Mouse (Mus musculus) heart, embryonic 11.5 days (tissue): ENCODE data around the gene Depdc1b. TPM values are rescaled to one million over a fixed set of nuclear protein-coding genes. Genes with fewer than 3 reads are reported as not detected.

ENCODE experiments used
- ATAC-seq: fragments of 200-750 bp; cut with Nextera tagmentation; replicated peaks from 2 replicates; pipeline ENCODE4 v1.8.0; 2017; ENCODE audit warnings: moderate library complexity; ENCODE audit not compliant: insufficient number of reproducible peaks, low FRiP score, low TSS enrichment
- H3K27ac ChIP-seq: fragments of 300-500 bp; sonication (generic); 2 replicates; pipeline ENCODE4 v1.5.1; 2014; ENCODE audit warnings: mild to moderate bottlenecking, low read depth, low read length
- H3K27me3 ChIP-seq: fragments of 300-500 bp; sonication (generic); 2 replicates; pipeline ENCODE4 v1.6.1; 2014; ENCODE audit warnings: mild to moderate bottlenecking, low read length, mixed read lengths; ENCODE audit not compliant: control insufficient read depth, insufficient read depth
- H3K36me3 ChIP-seq: fragments of 300-500 bp; sonication (generic); 2 replicates; pipeline ENCODE4 v1.6.1; 2014; ENCODE audit warnings: mild to moderate bottlenecking, low read length, moderate library complexity, mixed read lengths; ENCODE audit not compliant: control insufficient read depth, insufficient read depth
- H3K4me1 ChIP-seq: fragments of 300-500 bp; sonication (generic); 2 replicates; pipeline ENCODE4 v1.6.1; 2014; ENCODE audit warnings: low read length; ENCODE audit not compliant: control insufficient read depth, insufficient read depth
- H3K4me2 ChIP-seq: fragments of 300-500 bp; sonication (generic); 2 replicates; pipeline ENCODE4 v1.6.1; 2014; ENCODE audit warnings: mild to moderate bottlenecking, moderate library complexity
- H3K4me3 ChIP-seq: fragments of 300-500 bp; sonication (generic); 2 replicates; pipeline ENCODE4 v1.5.1; 2014; ENCODE audit warnings: low read depth, low read length
- H3K9ac ChIP-seq: fragments of 300-500 bp; sonication (generic); 2 replicates; pipeline ENCODE4 v1.6.1; 2014; ENCODE audit warnings: mild to moderate bottlenecking, low read depth, low read length, moderate library complexity
- H3K9me3 ChIP-seq: fragments of 300-500 bp; sonication (generic); replicated peaks from 2 replicates; pipeline ENCODE4 v1.6.1; 2016; ENCODE audit warnings: low read length; ENCODE audit not compliant: control insufficient read depth
- WGBS: fragments of 180-500 bp; shearing (Covaris S2); extraction: QIAGEN DNeasy Blood & Tissue Kit; methylation state at CpG from one replicate; pipeline ENCODE4 v1.1.7; 2014; ENCODE audit not compliant: insufficient replicate concordance; 5-methylcytosine and 5-hydroxymethylcytosine counted together
- polyA plus RNA-seq: library from polyadenylated mRNA; unstranded; fragments of >200 nt; fragmentation: Nextera tagmentation; extraction: Ambion mirVana; gene quantifications from 2 replicates; pipeline ENCODE4 v1.2.1, GENCODE M21; 2014

Gene Depdc1b
- polyA plus RNA-seq, 1 experiment from 2014 or later = 6.7 TPM

- H3K4me2 ChIP-seq = no peak overlapping the region
- 100% methylated on average over 1 of the region's 1 CpGs for WGBS
- no peaks in the 10 kb centered on the region for H3K9me3 ChIP-seq
- H3K4me3 ChIP-seq = no peak overlapping the region
- no peaks in the 10 kb centered on the region for H3K36me3 ChIP-seq
- no peak overlapping the region for H3K27ac ChIP-seq
- no peak for ATAC-seq
- no peaks in the 10 kb centered on the region for H3K4me1 ChIP-seq
- no peak overlapping the region for H3K9ac ChIP-seq
- H3K27me3 ChIP-seq = no peaks in the 10 kb centered on the region
These were observed 57.1 kb downstream of the Depdc1b start for GRCm38 (mm10) chr13:108373231-108373630.

GRCm38 (mm10) chr13:108376637-108377036, 60.5 kb downstream of the Depdc1b start:
- no peaks in the 10 kb centered on the region for H3K27me3 ChIP-seq
- no peak overlapping the region for H3K4me2 ChIP-seq
- WGBS = 36% methylated on average over 2 of the region's 2 CpGs
- H3K27ac ChIP-seq = no peak overlapping the region
- no peak for ATAC-seq
- H3K4me1 ChIP-seq = no peaks in the 10 kb centered on the region
- H3K9ac ChIP-seq = no peak overlapping the region
- no peaks in the 10 kb centered on the region for H3K36me3 ChIP-seq
- no peaks in the 10 kb centered on the region for H3K9me3 ChIP-seq
- no peak overlapping the region for H3K4me3 ChIP-seq

GRCm38 (mm10) chr13:108381161-108381560, 65.0 kb downstream of the Depdc1b start:
- no peak overlapping the region for H3K4me2 ChIP-seq
- WGBS = 78% methylated on average over 3 of the region's 3 CpGs
- H3K27ac ChIP-seq = no peak overlapping the region
- no peak for ATAC-seq
- H3K27me3 ChIP-seq = no peaks in the 10 kb centered on the region
- H3K9ac ChIP-seq = no peak overlapping the region
- no peaks in the 10 kb centered on the region for H3K4me1 ChIP-seq
- H3K9me3 ChIP-seq = no peaks in the 10 kb centered on the region
- no peaks in the 10 kb centered on the region for H3K36me3 ChIP-seq
- no peak overlapping the region for H3K4me3 ChIP-seq

GRCm38 (mm10) chr13:108383051-108383450, 66.9 kb downstream of the Depdc1b start:
- Histone ChIP-seq H3K27me3 (no peaks in the 10 kb centered on the region), H3K27ac (no peak overlapping the region), H3K4me1 (no peaks in the 10 kb centered on the region), H3K9ac (no peak overlapping the region), H3K4me2 (no peak overlapping the region), H3K4me3 (no peak overlapping the region), H3K9me3 (no peaks in the 10 kb centered on the region), H3K36me3 (no peaks in the 10 kb centered on the region)
- no peak for ATAC-seq
- 68% methylated on average over 6 of the region's 6 CpGs for WGBS

GRCm38 (mm10) chr13:108386058-108386457, 69.9 kb downstream of the Depdc1b start:
- ATAC-seq = no peak
- Histone ChIP-seq H3K4me3 (no peak overlapping the region), H3K27me3 (no peaks in the 10 kb centered on the region), H3K4me1 (no peaks in the 10 kb centered on the region), H3K36me3 (no peaks in the 10 kb centered on the region), H3K9me3 (no peaks in the 10 kb centered on the region), H3K4me2 (no peak overlapping the region), H3K9ac (no peak overlapping the region), H3K27ac (no peak overlapping the region)
- 88% methylated on average over 9 of the region's 9 CpGs for WGBS

- WGBS = 0% methylated on average over 1 of the region's 1 CpGs
- Histone ChIP-seq H3K27ac (no peak overlapping the region), H3K9ac (no peak overlapping the region), H3K4me1 (no peaks in the 10 kb centered on the region), H3K27me3 (no peaks in the 10 kb centered on the region), H3K4me2 (no peak overlapping the region), H3K36me3 (no peaks in the 10 kb centered on the region), H3K4me3 (no peak overlapping the region), H3K9me3 (no peaks in the 10 kb centered on the region)
- no peak for ATAC-seq
These were observed 74.4 kb downstream of the Depdc1b start for GRCm38 (mm10) chr13:108390565-108390964.

- H3K27me3 ChIP-seq = no peaks in the 10 kb centered on the region
- no peaks in the 10 kb centered on the region for H3K9me3 ChIP-seq
- ATAC-seq = no peak
- H3K36me3 ChIP-seq = no peaks in the 10 kb centered on the region
- H3K27ac ChIP-seq = no peak overlapping the region
- no peak overlapping the region for H3K9ac ChIP-seq
- no peak overlapping the region for H3K4me2 ChIP-seq
- no peaks in the 10 kb centered on the region for H3K4me1 ChIP-seq
- H3K4me3 ChIP-seq = no peak overlapping the region
- WGBS = 89% methylated on average over 5 of the region's 5 CpGs
These were observed 87.1 kb downstream of the Depdc1b start for GRCm38 (mm10) chr13:108403197-108403596.

- Histone ChIP-seq H3K4me3 (no peak overlapping the region), H3K9ac (no peak overlapping the region), H3K4me1 (no peaks in the 10 kb centered on the region), H3K4me2 (no peak overlapping the region), H3K27me3 (no peaks in the 10 kb centered on the region), H3K36me3 (no peaks in the 10 kb centered on the region), H3K9me3 (no peaks in the 10 kb centered on the region), H3K27ac (no peak overlapping the region)
- 85% methylated on average over 4 of the region's 4 CpGs for WGBS
- ATAC-seq = no peak
These were observed 88.2 kb downstream of the Depdc1b start for GRCm38 (mm10) chr13:108404372-108404771.

- H3K9ac ChIP-seq = no peak overlapping the region
- no peak for ATAC-seq
- H3K4me2 ChIP-seq = no peak overlapping the region
- H3K4me1 ChIP-seq = no peaks in the 10 kb centered on the region
- 76% methylated on average over 2 of the region's 2 CpGs for WGBS
- H3K4me3 ChIP-seq = no peak overlapping the region
- no peak overlapping the region for H3K27ac ChIP-seq
- H3K9me3 ChIP-seq = no peaks in the 10 kb centered on the region
- H3K36me3 ChIP-seq = no peaks in the 10 kb centered on the region
- no peaks in the 10 kb centered on the region for H3K27me3 ChIP-seq
These were observed 99.3 kb downstream of the Depdc1b start for GRCm38 (mm10) chr13:108415464-108415863.
